Mouse (Mus musculus) embryonic fibroblast, embryonic 13.5 days (primary cell): ENCODE measurements around the gene Apon.

Source experiments
- CTCF ChIP-seq: IDR thresholded peaks from 2 replicates; pipeline ENCODE4 v1.5.1; 2011; ENCODE audit warnings: mild to moderate bottlenecking, control low read depth, low read length, moderate library complexity, borderline replicate concordance; ENCODE audit not compliant: insufficient read depth
- POLR2A ChIP-seq: IDR thresholded peaks from 2 replicates; pipeline ENCODE4 v1.6.1; 2011; ENCODE audit warnings: low read depth, mild to moderate bottlenecking, control low read depth, low read length, moderate library complexity

DNA sequence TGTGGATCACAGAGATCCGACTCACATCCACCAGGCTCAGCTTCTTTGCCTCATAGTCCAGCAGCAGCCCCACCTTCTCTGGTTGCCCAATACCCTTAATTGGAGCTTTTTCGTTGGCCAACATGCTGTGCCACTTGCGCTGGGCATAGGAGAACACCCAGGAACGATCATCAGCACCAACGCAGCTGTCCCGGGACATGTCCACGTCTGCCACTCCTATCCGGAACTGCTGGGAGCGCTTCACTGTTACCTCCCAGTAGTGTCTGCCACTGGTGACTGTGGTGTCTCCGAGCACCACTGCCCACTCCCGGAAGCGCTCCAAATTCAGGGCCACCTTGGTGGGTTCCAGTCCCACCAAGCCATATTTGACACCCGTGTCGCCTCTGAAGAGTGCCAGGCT lies 42.9 kb upstream of the Apon start:
- TF ChIP-seq CTCF (no peak), POLR2A (peak; percentile 31; the same call in 1 of the 2 replicates)
